Mouse (Mus musculus) lung, embryonic 15.5 days (tissue): ENCODE measurements at regions not wholly inside any gene's neighbourhood (a gene's known extent, or its start where the extent isn't known, plus 50 kb on each side); places are given as distances from the start of the nearest gene placed in this dataset.
A peak's percentile ranks its signal among the peaks of the same experiment; 100 is the strongest.

Experiments
- ATAC-seq: fragments of 200-750 bp; cut with Nextera tagmentation; 2 replicates; pipeline ENCODE4 v1.8.0; 2017; ENCODE audit warnings: moderate number of reproducible peaks, borderline replicate concordance; ENCODE audit not compliant: low FRiP score, low TSS enrichment; ENCODE audit errors: extremely low read depth
- H3K27ac ChIP-seq: fragments of 300-500 bp; sonication (generic); 2 replicates; pipeline ENCODE4 v1.5.1; 2015; ENCODE audit warnings: moderate library complexity, mild to moderate bottlenecking, inconsistent platforms
- H3K27me3 ChIP-seq: fragments of 300-500 bp; sonication (generic); 2 replicates; pipeline ENCODE4 v1.6.1; 2015; ENCODE audit warnings: inconsistent platforms
- H3K36me3 ChIP-seq: fragments of 300-500 bp; sonication (generic); 2 replicates; pipeline ENCODE4 v1.6.1; 2015; ENCODE audit warnings: inconsistent platforms
- H3K4me1 ChIP-seq: fragments of 300-500 bp; sonication (generic); 2 replicates; pipeline ENCODE4 v1.6.1; 2015; ENCODE audit warnings: inconsistent platforms
- H3K4me2 ChIP-seq: fragments of 300-500 bp; sonication (generic); 2 replicates; pipeline ENCODE4 v1.6.1; 2015; ENCODE audit warnings: inconsistent platforms, mild to moderate bottlenecking, moderate library complexity
- H3K4me3 ChIP-seq: fragments of 300-500 bp; sonication (generic); 2 replicates; pipeline ENCODE4 v1.5.1; 2015; ENCODE audit warnings: mild to moderate bottlenecking, inconsistent platforms
- H3K9ac ChIP-seq: fragments of 300-500 bp; sonication (generic); 2 replicates; pipeline ENCODE4 v1.6.1; 2015; ENCODE audit warnings: inconsistent platforms
- H3K9me3 ChIP-seq: fragments of 300-500 bp; sonication (generic); 2 replicates; pipeline ENCODE4 v1.6.1; 2016; ENCODE audit warnings: inconsistent platforms
- WGBS: fragments of 180-500 bp; shearing (Covaris S2); methylation state at CpG from one replicate; pipeline ENCODE4 v1.1.7; 2015; 5-methylcytosine and 5-hydroxymethylcytosine counted together

- Histone ChIP-seq H3K9me3 (no peaks in the 10 kb centered on the region), H3K27ac (no peak overlapping the region), H3K4me3 (no peak overlapping the region), H3K36me3 (no peaks in the 10 kb centered on the region), H3K4me1 (no peaks in the 10 kb centered on the region), H3K9ac (no peak overlapping the region), H3K27me3 (no peaks in the 10 kb centered on the region), H3K4me2 (no peak overlapping the region)
- WGBS = 30% methylated on average over 1 of the region's 1 CpGs
- ATAC-seq = no peak
Observed at GRCm38 (mm10) chr12:15319647-15320046, 497.1 kb downstream of the Trib2 start.

GRCm38 (mm10) chr12:15294898-15295297 lies 521.8 kb downstream of the Trib2 start:
- Histone ChIP-seq H3K9ac (no peak overlapping the region), H3K27ac (no peak overlapping the region), H3K4me2 (no peak overlapping the region), H3K27me3 (no peaks in the 10 kb centered on the region), H3K4me3 (no peak overlapping the region), H3K36me3 (no peaks in the 10 kb centered on the region), H3K4me1 (no peaks in the 10 kb centered on the region), H3K9me3 (no peaks in the 10 kb centered on the region)
- ATAC-seq = no peak
- 86% methylated on average over 2 of the region's 2 CpGs for WGBS

DNA sequence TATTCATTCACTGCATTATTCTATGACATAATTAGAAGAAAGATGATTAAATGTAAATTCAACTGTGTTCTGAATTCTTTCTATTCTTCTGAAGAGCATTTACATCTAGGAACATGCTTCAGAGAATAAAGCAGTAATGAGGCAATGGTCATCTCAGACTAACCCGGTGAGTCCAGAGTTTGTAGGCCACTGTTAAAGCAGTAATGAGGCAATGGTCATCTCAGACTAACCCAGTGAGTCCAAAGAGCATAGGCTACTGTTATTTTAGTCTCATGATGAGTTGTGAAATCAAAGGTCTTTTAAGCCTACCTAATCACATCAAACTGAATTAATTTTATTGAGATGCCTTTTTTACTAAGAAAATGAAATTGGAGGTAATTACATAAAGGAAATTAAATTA lies 554.6 kb downstream of the Trib2 start:
- no peaks in the 10 kb centered on the region for H3K9me3 ChIP-seq
- no peak overlapping the region for H3K9ac ChIP-seq
- H3K4me2 ChIP-seq = no peak overlapping the region
- H3K4me1 ChIP-seq = no peaks in the 10 kb centered on the region
- H3K36me3 ChIP-seq = no peaks in the 10 kb centered on the region
- no peak overlapping the region for H3K27ac ChIP-seq
- WGBS = 87% methylated on average over 1 of the region's 1 CpGs
- H3K27me3 ChIP-seq = no peaks in the 10 kb centered on the region
- no peak overlapping the region for H3K4me3 ChIP-seq
- no peak for ATAC-seq

GRCm38 (mm10) chr12:15261604-15262003 lies 555.1 kb downstream of the Trib2 start:
- H3K27ac ChIP-seq = no peak overlapping the region
- no peaks in the 10 kb centered on the region for H3K27me3 ChIP-seq
- H3K4me2 ChIP-seq = no peak overlapping the region
- H3K36me3 ChIP-seq = no peaks in the 10 kb centered on the region
- H3K4me1 ChIP-seq = no peaks in the 10 kb centered on the region
- 91% methylated on average over 1 of the region's 1 CpGs for WGBS
- no peak for ATAC-seq
- no peak overlapping the region for H3K4me3 ChIP-seq
- no peaks in the 10 kb centered on the region for H3K9me3 ChIP-seq
- no peak overlapping the region for H3K9ac ChIP-seq

DNA sequence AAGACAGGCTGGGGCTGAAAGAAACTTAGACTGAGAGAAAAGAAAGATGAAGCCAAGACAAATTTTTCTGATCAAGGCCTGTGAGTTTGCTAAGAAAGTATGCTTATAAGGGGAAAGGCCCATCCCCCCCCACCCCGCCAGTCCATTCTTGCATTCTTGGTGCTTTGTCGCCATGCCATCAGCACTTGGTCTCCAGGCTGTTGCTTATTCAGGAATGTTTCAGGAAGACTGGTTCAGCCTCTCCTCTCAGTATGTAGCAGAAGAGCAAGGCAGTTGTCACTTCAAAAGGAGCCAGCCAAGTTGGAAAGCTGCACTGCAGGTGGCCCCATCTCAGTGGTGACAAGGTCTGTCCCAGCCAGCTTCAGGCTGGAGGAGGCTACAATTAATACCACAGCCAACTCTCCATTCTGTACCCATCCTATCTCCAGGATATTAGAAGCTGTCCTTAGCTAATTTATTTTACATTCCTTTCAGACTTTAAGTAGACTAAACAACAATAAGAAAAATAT lies 555.8 kb downstream of the Trib2 start:
- ATAC-seq = no peak
- no peak overlapping the region for H3K9ac ChIP-seq
- WGBS = 72% methylated on average over 2 of the region's 2 CpGs

GRCm38 (mm10) chr12:15244966-15245365 lies 571.8 kb downstream of the Trib2 start:
- no peak for ATAC-seq
- H3K9me3 ChIP-seq = no peaks in the 10 kb centered on the region
- no peak overlapping the region for H3K4me3 ChIP-seq
- no peaks in the 10 kb centered on the region for H3K4me1 ChIP-seq
- H3K9ac ChIP-seq = no peak overlapping the region
- no peaks in the 10 kb centered on the region for H3K36me3 ChIP-seq
- 68% methylated on average over 4 of the region's 4 CpGs for WGBS
- H3K4me2 ChIP-seq = no peak overlapping the region
- no peaks in the 10 kb centered on the region for H3K27me3 ChIP-seq
- no peak overlapping the region for H3K27ac ChIP-seq

More for the DNA sequence above, 555.8 kb downstream of the Trib2 start:
- no peaks in the 10 kb centered on the region for H3K27me3 ChIP-seq
- no peak overlapping the region for H3K4me2 ChIP-seq
- H3K4me1 ChIP-seq = no peaks in the 10 kb centered on the region
- no peaks in the 10 kb centered on the region for H3K9me3 ChIP-seq
- no peak overlapping the region for H3K4me3 ChIP-seq
- no peaks in the 10 kb centered on the region for H3K36me3 ChIP-seq
- H3K27ac ChIP-seq = no peak overlapping the region

DNA sequence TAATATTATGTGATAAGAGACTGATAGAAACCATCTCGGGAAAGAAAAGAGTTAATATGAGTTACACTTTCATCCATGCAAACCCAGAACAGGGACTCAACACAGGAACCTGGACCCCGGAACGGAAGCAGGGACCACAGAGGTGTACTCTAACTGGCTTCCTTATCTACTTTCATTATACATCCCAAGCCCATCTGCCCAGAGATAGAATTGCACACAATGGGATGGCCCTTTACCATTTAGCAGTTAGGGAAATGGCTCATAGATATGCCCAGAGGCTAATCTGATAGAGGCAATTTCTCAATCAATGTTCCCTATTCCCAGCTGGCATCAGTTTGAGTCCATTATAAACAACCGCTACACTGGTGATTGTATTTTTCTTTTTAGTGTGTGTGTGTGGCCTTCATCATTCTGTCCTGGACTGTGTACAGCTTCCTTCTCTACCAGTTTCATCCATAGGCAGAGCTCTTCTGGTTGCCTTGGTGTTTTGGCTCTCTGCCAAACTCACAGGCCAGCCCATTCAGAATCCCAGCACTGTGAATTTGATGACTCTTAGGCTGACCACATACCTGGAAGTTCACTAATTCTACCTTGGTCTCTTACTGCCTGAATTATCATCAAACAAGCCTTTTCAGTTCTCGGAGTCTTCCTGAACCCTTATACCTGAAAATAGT lies 594.1 kb downstream of the Trib2 start:
- 88% methylated on average over 5 of the region's 5 CpGs for WGBS
- Histone ChIP-seq H3K9ac (no peak overlapping the region), H3K36me3 (no peaks in the 10 kb centered on the region), H3K4me2 (no peak overlapping the region), H3K27ac (no peak overlapping the region), H3K4me1 (no peaks in the 10 kb centered on the region), H3K27me3 (no peaks in the 10 kb centered on the region), H3K4me3 (no peak overlapping the region), H3K9me3 (no peaks in the 10 kb centered on the region)
- no peak for ATAC-seq

DNA sequence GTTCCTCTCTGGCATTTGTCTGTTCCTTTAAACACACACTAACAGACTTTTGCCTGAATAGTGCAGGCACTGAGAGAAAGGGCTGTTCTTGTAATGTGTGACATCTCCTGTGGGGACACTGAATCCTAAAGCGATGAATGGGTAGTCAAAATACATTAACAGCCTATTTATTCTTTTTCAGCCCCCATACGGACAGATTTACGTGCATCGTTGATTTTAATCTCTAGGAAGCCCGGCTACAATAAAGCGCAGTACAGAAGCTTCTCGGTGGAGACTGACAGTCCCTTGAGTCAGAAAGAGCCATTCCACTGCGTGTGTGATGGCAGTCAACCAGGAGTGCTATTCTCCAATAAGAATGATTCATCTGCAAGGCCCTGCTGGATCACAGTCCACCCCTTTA lies 598.2 kb downstream of the Trib2 start:
- no peaks in the 10 kb centered on the region for H3K36me3 ChIP-seq
- no peaks in the 10 kb centered on the region for H3K4me1 ChIP-seq
- H3K9ac ChIP-seq = no peak overlapping the region
- no peak overlapping the region for H3K4me3 ChIP-seq
- no peaks in the 10 kb centered on the region for H3K27me3 ChIP-seq
- 82% methylated on average over 8 of the region's 8 CpGs for WGBS
- H3K4me2 ChIP-seq = no peak overlapping the region
- no peaks in the 10 kb centered on the region for H3K9me3 ChIP-seq
- no peak for ATAC-seq
- H3K27ac ChIP-seq = no peak overlapping the region

GRCm38 (mm10) chr12:15216180-15216579 lies 600.5 kb downstream of the Trib2 start:
- no peak overlapping the region for H3K4me3 ChIP-seq

DNA sequence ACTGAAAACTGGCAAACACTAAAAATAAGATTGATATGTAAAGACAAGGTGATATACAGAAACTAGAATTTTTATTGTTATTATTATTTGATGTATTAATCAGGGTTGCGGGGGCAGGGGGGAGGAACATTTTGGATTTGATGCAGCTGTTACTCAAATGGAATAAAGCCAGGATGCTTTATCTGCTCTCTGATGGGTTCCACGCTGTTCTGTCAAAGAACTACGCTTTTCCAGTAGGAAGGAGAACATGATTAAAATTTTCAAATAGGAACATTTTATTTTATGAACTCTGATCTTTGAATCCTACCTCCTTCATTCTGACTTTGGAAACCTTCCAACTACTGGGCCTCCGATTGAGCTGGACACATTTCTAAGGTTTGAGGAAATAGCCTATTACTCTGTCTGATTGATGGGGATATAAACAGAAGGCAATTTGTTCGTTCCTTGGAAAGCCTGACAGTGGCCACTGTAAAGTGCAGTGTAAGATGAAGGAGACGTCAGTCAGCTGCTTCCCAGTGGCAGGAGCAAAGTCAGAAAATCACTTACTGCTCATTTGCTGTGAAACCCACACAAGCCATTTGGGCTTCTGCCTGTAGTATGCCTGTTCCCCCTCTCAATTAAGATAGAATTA lies 642.2 kb downstream of the Trib2 start:
- no peak overlapping the region for H3K9ac ChIP-seq
- ATAC-seq = peak; percentile 65; the same call in 1 of the 2 replicates
- no peak overlapping the region for H3K27ac ChIP-seq
- H3K4me3 ChIP-seq = no peak overlapping the region
- WGBS = 33% methylated on average over 6 of the region's 6 CpGs
- no peaks in the 10 kb centered on the region for H3K27me3 ChIP-seq
- no peaks in the 10 kb centered on the region for H3K36me3 ChIP-seq
- H3K4me1 ChIP-seq = no peaks in the 10 kb centered on the region
- H3K9me3 ChIP-seq = no peaks in the 10 kb centered on the region
- no peak overlapping the region for H3K4me2 ChIP-seq

More at GRCm38 (mm10) chr12:15216180-15216579, 600.5 kb downstream of the Trib2 start:
- ATAC-seq = no peak
- WGBS = 70% methylated on average over 3 of the region's 3 CpGs
- H3K4me2 ChIP-seq = no peak overlapping the region
- no peaks in the 10 kb centered on the region for H3K4me1 ChIP-seq
- H3K36me3 ChIP-seq = no peaks in the 10 kb centered on the region
- no peak overlapping the region for H3K9ac ChIP-seq
- H3K27ac ChIP-seq = no peak overlapping the region
- no peaks in the 10 kb centered on the region for H3K27me3 ChIP-seq
- no peaks in the 10 kb centered on the region for H3K9me3 ChIP-seq

DNA sequence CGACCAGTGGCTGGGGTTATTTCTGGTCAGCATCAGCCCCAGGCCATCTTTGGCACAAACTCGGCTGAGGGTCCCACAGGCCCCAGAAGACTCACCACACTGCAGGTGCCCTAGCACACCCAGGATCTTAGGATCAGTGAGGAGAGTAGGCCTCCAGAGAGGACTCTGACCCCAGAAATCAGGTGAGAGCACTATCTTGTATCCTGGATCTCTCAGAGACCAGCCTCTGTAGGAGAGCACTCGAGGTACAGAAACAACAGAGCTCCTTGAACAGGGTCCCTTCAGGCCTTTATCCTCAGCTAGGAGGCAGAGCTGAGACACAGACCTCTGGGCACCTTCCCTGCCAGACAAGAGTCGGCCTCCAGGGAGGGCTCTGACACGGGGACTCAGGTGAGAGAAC lies 654.1 kb downstream of the Trib2 start:
- Histone ChIP-seq H3K9ac (no peak overlapping the region), H3K27me3 (no peaks in the 10 kb centered on the region), H3K4me2 (no peak overlapping the region), H3K9me3 (no peaks in the 10 kb centered on the region), H3K4me3 (no peak overlapping the region), H3K36me3 (no peaks in the 10 kb centered on the region), H3K27ac (no peak overlapping the region), H3K4me1 (no peaks in the 10 kb centered on the region)
- ATAC-seq = no peak
- WGBS = 69% methylated on average over 5 of the region's 5 CpGs

DNA sequence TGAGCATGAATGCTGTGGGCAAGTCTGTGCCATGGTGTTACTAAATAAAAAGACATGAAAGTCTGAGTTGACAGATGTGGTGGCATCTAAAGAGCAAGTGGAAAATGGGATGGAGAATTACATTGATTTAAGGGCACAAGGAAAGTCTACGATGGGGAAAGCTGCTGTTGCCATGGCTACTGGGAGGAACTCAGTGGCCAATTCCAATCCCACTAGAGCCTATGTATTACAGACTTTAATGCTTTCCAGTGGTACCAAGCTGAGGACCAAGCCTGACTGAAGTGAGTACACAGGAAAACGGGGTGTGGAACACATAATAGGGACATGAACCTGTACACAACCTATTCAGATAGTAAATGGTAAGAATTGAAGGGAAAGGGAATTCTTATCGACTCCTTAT lies 654.9 kb downstream of the Trib2 start:
- H3K4me1 ChIP-seq = no peaks in the 10 kb centered on the region
- H3K36me3 ChIP-seq = no peaks in the 10 kb centered on the region
- no peaks in the 10 kb centered on the region for H3K9me3 ChIP-seq
- WGBS = 64% methylated on average over 3 of the region's 3 CpGs
- no peak overlapping the region for H3K9ac ChIP-seq
- no peak overlapping the region for H3K4me3 ChIP-seq
- ATAC-seq = no peak
- H3K4me2 ChIP-seq = no peak overlapping the region
- no peak overlapping the region for H3K27ac ChIP-seq
- no peaks in the 10 kb centered on the region for H3K27me3 ChIP-seq
